Mouse (Mus musculus) spleen, adult 18-20 months (tissue): ENCODE measurements around the gene Plxnc1.

Experiments used
- DNase-seq, 2 experiments: peaks; one replicate each; pipeline ENCODE4 v3.0.0; 2022; ENCODE audit warnings: mixed read lengths in 2 of 2

The Plxnc1 gene

DNA sequence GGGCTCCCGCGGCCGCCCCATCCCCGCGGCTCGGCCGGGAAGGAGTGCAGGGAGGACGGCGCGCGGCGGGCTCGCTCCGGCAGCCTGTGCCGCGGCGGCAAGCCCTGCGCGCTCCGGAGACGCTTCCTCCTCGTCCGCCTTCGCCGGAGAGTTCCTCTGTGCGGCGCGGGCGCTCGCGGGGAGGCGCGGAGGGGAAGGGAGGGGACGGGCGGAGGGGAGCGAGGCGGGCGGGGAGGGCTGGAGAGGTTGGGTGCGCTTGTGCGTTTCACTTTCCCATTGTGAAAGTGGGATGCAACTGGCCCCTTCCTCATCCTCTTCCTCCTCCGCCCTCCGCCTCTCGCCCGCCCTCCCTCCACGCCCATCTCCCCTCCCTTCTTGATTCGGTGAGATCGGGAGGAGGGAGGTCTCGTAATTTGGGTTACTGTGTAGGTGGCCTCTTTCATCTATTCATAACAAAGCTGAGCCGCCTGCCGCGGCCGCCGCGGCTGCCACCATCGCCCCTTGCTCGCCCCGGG lies at the start of gene Plxnc1:
Plxnc1 (minus strand) TSS at position 145 of the 515 bp plus-strand sequence.
- DNase-seq = peak; percentile 64 to 68

GRCm38 (mm10) chr10:94992127-94992526 lies 47.5 kb upstream of the Plxnc1 start:
- DNase-seq = peak; percentile 54 to 75

- DNase-seq = peak; percentile 39 to 60
These were observed 47.0 kb upstream of the Plxnc1 start for GRCm38 (mm10) chr10:94991564-94992097.

GRCm38 (mm10) chr10:94990768-94991563 lies 46.3 kb upstream of the Plxnc1 start:
- no peak for DNase-seq

DNA sequence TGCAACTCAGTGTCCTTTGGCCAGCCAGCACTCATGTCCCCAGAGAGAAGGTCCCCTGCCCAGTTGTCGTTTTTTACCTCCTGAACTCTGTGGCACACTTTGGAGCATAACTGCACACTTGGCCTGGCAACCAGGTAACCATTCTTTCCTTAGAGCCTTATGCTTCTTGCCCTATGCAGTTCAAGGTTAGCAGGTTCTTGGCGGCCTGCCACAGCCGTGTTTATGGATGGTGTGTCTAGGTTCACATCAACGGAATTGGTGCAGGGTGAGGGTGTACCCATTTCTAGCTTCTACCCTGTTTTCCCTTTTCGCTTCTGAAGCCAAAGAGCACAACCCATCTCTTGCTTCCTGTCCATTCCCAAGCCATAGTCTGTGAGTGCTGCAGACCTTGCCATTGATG lies 44.7 kb upstream of the Plxnc1 start:
- no peak for DNase-seq

DNA sequence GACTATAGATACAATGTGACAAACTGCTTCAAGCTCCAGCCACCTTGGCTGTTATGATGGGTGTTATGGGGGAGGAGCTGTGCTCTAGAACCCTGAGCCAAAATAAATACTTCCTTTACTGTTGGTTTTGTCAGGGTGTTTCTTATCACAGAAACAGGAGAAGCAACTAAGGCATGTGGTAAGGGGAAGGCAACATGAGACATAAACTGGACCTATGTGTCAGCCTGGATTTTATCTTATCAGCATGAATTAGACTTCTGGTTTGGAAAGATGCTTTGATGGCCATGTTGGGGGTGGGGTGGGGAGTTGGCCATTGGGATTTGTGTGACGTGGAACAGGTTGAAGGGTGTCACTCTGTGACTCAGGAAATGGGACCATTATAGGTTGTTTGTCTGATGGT lies 40.5 kb upstream of the Plxnc1 start:
- DNase-seq = no peak

DNA sequence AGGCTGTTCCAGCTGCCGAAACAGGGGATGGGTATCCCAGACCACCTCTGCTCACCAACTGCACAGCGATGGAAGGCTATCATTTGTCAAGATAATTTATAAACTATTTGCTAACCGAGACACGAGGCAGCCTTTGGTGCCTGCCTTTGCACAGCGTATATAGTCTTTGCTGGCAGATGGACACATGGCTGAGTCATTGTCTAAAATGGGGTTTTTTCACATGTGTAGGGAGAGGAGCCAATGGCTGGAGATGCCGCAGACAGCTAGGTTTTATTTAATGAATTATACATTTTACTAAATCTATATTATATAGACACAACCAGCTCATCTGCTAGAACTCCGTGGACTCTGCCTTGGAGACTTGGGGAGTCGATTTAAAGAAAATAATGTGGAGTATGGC lies 37.9 kb upstream of the Plxnc1 start:
- no peak for DNase-seq

GRCm38 (mm10) chr10:94981466-94982138 lies 37.0 kb upstream of the Plxnc1 start:
- DNase-seq = no peak

DNA sequence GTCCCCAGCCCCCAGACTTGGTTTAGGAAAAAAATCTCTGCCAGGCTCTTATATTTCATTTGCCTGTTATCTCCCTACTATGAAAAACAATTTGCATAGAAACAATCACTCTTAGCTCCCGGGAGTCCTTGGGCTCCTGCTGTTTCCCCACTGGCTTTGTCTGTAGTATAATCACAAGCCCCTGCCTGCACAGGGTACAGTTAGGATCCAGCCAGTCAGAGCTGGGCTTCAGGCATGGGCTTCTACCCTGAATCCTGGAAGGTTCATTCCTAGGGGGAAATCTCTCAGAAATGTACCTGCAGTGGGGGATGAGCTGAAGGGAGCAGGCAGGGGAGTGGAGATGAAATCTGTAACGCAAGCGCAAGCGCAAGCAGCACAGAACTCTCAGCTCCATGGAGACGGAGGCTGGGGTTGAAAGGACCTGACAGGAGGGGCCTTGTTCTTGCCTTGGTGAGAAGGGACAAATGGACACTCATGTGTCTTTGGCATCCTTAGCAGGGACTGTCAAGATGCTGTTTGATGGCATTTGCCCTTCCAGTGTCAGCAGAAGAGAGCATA lies 33.7 kb upstream of the Plxnc1 start:
- no peak for DNase-seq

DNA sequence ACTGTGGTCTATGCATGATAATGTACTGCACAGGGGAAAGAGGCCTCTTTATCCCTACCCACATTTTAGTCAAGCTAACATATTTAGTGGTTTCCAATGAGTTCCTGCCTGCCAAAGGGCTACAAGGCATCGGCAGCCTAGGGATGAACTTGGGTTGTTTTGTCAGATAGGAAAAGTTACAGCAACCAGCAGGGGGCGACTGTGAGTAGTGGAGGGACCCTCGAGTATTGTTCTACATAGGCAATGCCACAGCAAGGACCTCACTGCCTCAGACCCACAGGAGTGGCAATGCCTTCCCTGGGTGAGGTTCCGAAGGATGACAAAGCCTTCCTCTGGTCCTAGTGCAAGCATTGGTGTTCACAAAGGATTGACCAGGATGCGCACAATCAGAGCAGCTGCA lies 31.7 kb upstream of the Plxnc1 start:
- peak in 1 of 2 experiments; percentile 37 for DNase-seq

GRCm38 (mm10) chr10:94975099-94975496 lies 30.5 kb upstream of the Plxnc1 start:
- DNase-seq = no peak

DNA sequence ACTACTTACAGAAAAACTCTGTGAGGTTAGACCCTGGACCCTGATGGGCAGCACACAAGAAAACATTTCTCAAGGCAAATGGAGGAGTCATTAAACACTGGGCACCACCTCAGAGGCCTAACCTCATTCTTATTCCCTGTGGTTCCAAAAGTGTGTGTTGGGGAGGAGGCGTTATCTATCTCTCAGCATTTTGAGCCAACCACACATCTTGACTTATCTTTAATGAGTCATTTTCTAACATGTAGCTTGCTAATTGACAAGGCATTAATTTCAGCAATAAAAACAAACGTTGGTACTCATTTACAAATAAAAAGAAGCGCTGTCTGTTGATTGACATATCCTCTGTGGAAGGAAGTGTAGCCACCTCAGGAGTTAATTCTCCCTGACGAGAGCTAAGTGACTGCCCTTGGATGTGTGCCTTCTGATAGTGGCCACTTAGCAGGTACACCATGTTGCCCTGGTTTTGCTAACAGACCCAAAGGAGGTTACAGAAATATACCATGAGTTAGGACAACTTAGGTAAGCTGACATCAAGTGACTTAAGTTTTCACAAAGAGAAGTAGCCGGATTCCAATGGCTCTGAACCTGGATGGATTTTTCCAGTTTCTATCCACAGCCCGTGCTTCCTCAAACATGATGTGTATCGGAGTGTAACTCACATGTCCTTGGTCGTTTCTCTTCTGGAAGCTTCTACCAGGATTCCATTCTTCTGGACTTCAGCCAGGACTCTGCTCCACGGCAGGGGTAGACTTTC lies 29.9 kb upstream of the Plxnc1 start:
- DNase-seq = no peak

DNA sequence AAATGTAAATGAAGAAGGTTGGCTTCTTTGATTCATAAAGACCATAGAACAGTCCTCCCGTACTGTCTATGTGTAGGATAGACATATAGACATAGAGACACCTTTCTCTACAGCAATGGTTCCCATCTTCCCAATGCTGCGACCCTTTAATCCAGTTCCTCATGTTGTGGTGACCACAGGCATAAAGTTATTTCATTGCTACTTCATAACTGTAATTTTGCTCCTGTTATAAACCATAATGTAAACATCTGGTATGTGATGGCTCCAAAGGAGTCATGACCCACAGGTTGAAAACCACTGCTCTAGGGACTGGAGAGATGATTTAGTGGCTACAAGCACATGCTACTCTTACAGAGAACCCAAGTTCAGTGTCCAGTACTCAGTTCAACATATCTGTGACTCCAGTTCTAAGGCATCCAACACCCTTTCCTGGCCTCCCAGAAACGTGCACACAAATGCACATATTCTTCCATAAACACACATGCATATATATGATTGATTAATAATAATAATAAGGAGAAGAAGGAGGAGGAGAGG lies 27.1 kb upstream of the Plxnc1 start:
- no peak for DNase-seq

GRCm38 (mm10) chr10:94970221-94970620 lies 25.6 kb upstream of the Plxnc1 start:
- no peak for DNase-seq

DNA sequence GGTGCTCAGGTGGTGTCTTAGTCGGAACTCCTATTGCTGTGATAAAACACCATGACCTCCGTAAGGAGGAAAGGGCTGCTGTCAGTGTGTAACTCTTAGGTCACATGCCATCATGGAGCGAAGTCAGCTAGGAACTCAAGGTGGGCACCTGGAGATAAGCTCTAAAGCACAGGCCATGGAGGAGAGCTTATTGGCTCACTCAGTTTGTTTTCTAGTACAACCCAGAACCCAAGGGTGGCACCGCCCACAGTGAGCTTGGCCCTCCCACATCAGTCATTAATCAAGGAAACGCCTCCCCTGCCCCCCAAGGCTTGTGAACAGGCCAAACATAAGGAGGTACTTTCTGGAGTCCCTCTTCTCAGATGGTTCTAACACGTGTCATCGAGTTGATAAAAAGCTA lies 22.8 kb upstream of the Plxnc1 start:
- DNase-seq = no peak

- DNase-seq = no peak
These were observed 22.2 kb upstream of the Plxnc1 start for GRCm38 (mm10) chr10:94966789-94967188.

DNA sequence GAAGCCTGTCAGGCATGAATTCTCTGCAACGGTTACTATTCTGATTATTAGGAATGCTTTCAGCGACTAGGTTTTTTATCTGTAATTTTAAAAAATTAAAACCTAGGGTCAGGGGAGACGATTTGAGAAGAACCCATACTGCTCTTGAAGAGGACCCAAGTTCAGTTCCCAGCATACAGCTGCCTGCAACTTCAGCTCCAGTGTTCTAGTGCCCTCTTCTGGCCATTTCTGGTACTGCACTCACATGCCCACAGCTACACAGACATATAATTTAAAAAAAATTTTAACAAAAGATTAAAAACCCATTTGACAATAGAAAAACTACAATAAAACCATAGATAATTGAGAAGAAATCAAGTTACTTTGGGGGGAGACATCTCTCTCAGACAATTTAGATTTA lies 20.5 kb upstream of the Plxnc1 start:
- DNase-seq = peak in 1 of 2 experiments; percentile 48

DNA sequence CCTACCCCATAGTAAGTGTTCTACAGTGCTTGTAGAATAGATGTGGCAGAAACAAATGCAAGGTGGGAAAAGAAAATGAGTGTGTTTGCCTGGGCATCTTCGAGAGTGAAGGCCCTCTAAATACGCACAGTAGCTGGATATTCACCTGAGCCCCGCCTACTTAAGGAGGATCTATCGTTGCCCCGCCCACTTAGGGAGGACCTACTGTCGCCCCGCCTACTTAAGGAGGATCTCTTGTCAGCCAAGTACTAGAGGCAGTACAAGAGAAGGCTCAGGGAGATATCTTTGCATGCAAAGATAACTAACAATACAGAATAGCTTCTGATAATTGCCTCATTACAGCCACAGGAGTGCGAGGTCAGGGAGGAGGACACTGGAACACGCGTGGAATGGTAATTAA lies 17.4 kb upstream of the Plxnc1 start:
- DNase-seq = no peak

GRCm38 (mm10) chr10:94961283-94961682 lies 16.6 kb upstream of the Plxnc1 start:
- no peak for DNase-seq

- DNase-seq = peak in 1 of 2 experiments; percentile 48
These were observed 13.7 kb upstream of the Plxnc1 start for GRCm38 (mm10) chr10:94958311-94958710.

GRCm38 (mm10) chr10:94957705-94958104 lies 13.1 kb upstream of the Plxnc1 start:
- DNase-seq = no peak

DNA sequence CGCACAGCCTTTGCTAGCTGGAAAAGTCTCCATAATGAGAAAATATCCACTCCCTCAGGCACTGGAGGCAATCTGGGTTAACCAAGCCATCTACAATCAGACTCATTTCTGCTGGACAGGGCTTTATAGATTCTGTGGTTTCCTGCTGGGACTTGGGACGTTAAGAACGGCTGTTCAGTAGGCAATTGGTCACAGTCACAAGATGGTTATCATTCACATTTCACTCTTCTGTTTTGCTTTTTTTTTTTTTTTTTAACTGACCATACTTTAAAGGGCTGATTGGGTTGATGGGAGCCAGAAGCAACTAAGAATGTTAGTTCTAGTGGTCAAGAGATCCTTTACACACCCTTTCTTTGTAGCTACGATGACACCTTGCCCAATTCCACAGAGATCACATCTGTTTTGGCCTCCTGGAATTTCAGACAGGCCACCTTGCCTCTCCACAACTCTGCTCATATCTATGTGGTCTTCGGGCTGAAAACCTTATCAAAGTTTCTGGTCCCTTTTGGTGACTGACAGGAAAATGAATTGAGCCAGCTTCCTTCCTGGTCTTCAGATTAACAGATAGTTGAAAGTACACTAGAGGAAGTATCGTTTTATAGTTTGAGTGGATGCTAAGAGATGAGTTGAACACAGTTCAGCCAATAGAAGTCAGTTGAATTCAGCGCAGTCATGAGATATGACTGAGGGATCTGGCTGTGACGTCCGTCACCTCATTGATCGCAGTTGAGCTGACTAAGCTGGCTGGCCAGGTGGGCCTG lies 3.5 kb upstream of the Plxnc1 start:
- DNase-seq = no peak
